Mouse (Mus musculus) retina, adult 2 months (tissue): Measurements from ENCODE around the gene Pabpc5.

Source experiments
- DNase-seq: peaks from one replicate; pipeline ENCODE4 v3.0.0-alpha.2; 2012; ENCODE audit warnings: low read depth, low spot score

Gene Pabpc5

DNA sequence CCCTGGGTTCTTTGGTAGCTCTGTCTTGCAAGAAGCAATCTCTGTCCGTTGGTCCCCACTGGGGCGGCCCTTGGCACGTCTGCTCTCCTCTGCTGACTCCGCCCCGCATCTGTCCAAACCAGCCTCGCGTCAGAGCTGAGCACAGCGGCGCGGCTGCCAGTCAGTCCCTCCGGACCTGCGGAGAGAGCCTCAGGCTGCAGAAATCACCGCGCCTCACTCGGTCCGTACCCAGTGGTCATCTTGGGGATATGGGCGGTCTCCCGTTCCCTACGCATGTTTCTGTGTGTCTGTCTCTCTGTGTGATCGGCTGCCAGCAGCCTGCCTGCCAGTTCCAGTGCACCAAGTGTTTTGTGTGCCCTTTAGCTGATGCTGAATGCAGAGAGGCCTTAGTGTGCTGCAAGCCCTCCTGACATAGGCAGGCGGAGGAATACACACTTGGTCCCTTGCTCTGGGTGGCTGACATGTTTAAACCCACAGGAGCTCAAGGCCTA lies at the start of gene Pabpc5:
Gene Pabpc5, plus strand, starts transcription at position 116 of the 491 bp plus-strand sequence.
- DNase-seq: peak; percentile 15

- no peak for DNase-seq
These were observed 39.9 kb upstream of the Pabpc5 start for GRCm38 (mm10) chrX:119886957-119887593.

DNA sequence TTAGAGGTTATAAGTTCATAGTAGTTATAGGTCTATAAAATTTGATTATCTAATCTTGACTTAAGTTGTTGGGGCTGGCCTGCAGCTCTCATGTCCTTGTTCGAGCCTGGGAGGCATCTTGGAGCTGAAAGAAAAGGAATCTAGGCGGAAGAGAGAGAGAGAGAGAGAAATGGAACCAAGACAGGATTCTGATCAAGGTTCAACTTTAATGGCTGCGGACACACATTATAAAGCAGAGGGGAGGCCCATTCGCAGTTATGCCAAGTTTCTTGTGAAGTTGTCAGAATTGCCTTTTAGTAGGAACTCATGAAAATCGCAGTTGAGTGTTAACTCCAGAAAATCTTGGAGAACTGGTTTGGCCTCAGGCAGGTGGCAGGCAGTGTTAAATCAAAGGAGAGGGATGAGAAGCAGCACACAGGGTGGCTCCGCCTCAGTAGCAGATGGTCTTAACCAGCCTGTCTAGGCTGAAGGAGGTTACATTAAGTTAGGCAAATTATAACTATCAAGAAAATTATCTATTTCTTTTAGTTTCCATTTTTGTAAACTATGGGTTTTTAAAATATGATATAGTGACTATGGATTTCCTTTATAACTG lies 38.6 kb upstream of the Pabpc5 start:
- no peak for DNase-seq

DNA sequence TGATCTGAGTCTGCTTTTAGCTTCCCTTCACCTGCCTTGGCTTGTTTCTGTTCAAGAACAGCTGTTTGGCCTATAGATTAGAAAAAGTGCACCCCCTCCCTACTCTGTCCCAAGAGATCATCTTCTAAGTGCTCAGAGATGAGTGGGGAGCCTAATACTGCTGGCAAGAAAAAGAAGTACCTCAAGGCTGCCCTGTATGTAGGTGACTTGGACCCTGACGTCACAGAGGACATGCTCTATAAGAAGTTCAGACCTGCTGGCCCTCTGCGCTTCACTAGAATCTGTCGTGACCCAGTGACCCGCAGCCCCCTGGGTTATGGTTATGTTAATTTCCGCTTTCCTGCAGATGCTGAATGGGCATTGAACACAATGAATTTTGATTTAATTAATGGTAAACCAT lies 856 bp downstream of the Pabpc5 start:
- DNase-seq: no peak
